Mouse (Mus musculus) intestine, postnatal 0 days (tissue): ENCODE results near the gene Actl6b. TPM values are rescaled to one million over a fixed set of nuclear protein-coding genes. Genes with fewer than 3 reads are reported as not detected.
A peak's percentile ranks its signal among the peaks of the same experiment; 100 is the strongest.

Experiments used
- ATAC-seq: fragments of 200-750 bp; cut with Nextera tagmentation; 2 replicates; pipeline ENCODE4 v1.8.0; 2017; ENCODE audit warnings: mild to moderate bottlenecking, moderate TSS enrichment, moderate library complexity
- H3K27ac ChIP-seq: fragments of 300-500 bp; sonication (generic); 2 replicates; pipeline ENCODE4 v1.5.1; 2014; ENCODE audit warnings: mild to moderate bottlenecking, low read depth, low read length, moderate library complexity
- H3K27me3 ChIP-seq: fragments of 300-500 bp; sonication (generic); replicated peaks from 2 replicates; pipeline ENCODE4 v1.6.1; 2014; ENCODE audit warnings: low read length, mixed read lengths; ENCODE audit not compliant: control insufficient read depth, insufficient read depth
- H3K36me3 ChIP-seq: fragments of 300-500 bp; sonication (generic); 2 replicates; pipeline ENCODE4 v1.6.1; 2014; ENCODE audit warnings: mild to moderate bottlenecking, moderate library complexity; ENCODE audit not compliant: control insufficient read depth, insufficient read depth
- H3K4me1 ChIP-seq: fragments of 300-500 bp; sonication (generic); replicated peaks from 2 replicates; pipeline ENCODE4 v1.6.1; 2014; ENCODE audit warnings: antibody characterized with exemption, low read length, mixed read lengths; ENCODE audit not compliant: control insufficient read depth, insufficient read depth
- H3K4me2 ChIP-seq: fragments of 300-500 bp; sonication (generic); replicated peaks from 2 replicates; pipeline ENCODE4 v1.6.1; 2014; ENCODE audit warnings: low read depth, mild to moderate bottlenecking, moderate library complexity
- H3K4me3 ChIP-seq: fragments of 300-500 bp; sonication (generic); 2 replicates; pipeline ENCODE4 v1.5.1; 2014; ENCODE audit warnings: low read depth, low read length
- H3K9ac ChIP-seq: fragments of 300-500 bp; sonication (generic); 2 replicates; pipeline ENCODE4 v1.6.1; 2014; ENCODE audit warnings: mild to moderate bottlenecking, low read depth, low read length
- H3K9me3 ChIP-seq: fragments of 300-500 bp; sonication (generic); 2 replicates; pipeline ENCODE4 v1.6.1; 2016; ENCODE audit warnings: mixed run types; ENCODE audit not compliant: control insufficient read depth
- CTCF ChIP-seq: sonication (generic); IDR thresholded peaks from 2 replicates; pipeline ENCODE4 v1.5.1; 2016; ENCODE audit warnings: low read depth, mild to moderate bottlenecking, control low read depth, antibody characterized with exemption, moderate library complexity
- WGBS: fragments of 180-500 bp; shearing (Covaris S2); extraction: QIAGEN DNeasy Blood & Tissue Kit; methylation state at CpG from one replicate; pipeline ENCODE4 v1.1.7; 2014; 5-methylcytosine and 5-hydroxymethylcytosine counted together
- polyA plus RNA-seq: library from polyadenylated mRNA; unstranded; fragments of >200 nt; fragmentation: Nextera tagmentation; extraction: Ambion mirVana; gene quantifications from 2 replicates; pipeline ENCODE4 v1.2.1, GENCODE M21; 2015

Actl6b gene
- 2.1 and 2.9 TPM in 2 replicates for polyA plus RNA-seq

- Histone ChIP-seq H3K4me2 (peak within 1 kb of the TSS; percentile 42), H3K4me1 (no peaks in the 10 kb centered on the region), H3K27ac (no peak within 1 kb of the TSS), H3K9me3 (no peaks in the 10 kb centered on the region), H3K27me3 (peaks cover 15% of the 10 kb centered on the region; the same call in 1 of the 2 replicates), H3K9ac (no peak within 1 kb of the TSS), H3K36me3 (no peaks in the 10 kb centered on the region), H3K4me3 (no peak within 1 kb of the TSS)
- under 1% methylated on average over 37 of the region's 37 CpGs for WGBS
- no peak for TF ChIP-seq CTCF
- ATAC-seq, result peak; percentile 67
Measured at GRCm38 (mm10) chr5:137553411-137553837, at the start of gene Actl6b. Gene Actl6b (plus strand): TSS chr5:137553517.

- H3K9ac ChIP-seq, result no peak overlapping the region
- peak; percentile 53 for TF ChIP-seq CTCF
- ATAC-seq, result no peak
- no peaks in the 10 kb centered on the region for H3K4me1 ChIP-seq
- no peaks in the 10 kb centered on the region for H3K27me3 ChIP-seq
- no peak overlapping the region for H3K27ac ChIP-seq
- 76% methylated on average over 6 of the region's 6 CpGs for WGBS
- no peak overlapping the region for H3K4me3 ChIP-seq
- no peaks in the 10 kb centered on the region for H3K9me3 ChIP-seq
- H3K36me3 ChIP-seq, result no peaks in the 10 kb centered on the region
- no peak overlapping the region for H3K4me2 ChIP-seq
Measured at GRCm38 (mm10) chr5:137504041-137504440, 49.3 kb upstream of the Actl6b start.

DNA sequence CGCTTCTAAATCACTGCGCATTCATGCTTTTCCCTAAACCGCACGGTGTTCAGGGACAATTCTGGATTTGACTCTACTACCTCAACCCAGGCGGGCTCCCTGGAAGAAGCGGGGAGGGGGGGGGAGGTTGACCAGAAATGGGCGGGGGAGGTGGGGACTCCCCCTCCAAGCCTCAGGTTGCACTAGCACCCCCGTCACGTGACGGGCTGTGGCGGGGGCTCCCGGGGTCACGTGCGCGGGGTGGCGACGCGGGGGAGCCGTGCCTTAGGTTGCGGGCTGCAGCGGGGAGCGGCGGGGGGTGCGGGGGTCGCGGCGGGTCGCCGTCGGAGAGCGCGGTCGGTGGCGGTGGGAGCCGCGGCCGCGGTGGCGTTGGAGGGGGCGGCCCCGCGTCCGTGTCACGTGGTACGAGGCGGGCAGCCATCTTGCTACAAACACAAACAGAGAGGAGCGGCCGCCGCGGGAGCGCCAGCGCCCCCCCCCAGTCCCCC is 43.3 kb upstream of the Actl6b start:
- no peak for TF ChIP-seq CTCF
- Histone ChIP-seq H3K9me3 (no peaks in the 10 kb centered on the region), H3K27me3 (no peaks in the 10 kb centered on the region), H3K9ac (peak overlapping the region; percentile 99), H3K4me2 (peak overlapping the region; percentile 95), H3K36me3 (no peaks in the 10 kb centered on the region), H3K4me1 (peaks cover 6% of the 10 kb centered on the region; the same call in 1 of the 2 replicates), H3K27ac (peak overlapping the region; percentile 87), H3K4me3 (peak overlapping the region; percentile 95)
- peak; percentile 74 for ATAC-seq
- WGBS, result under 1% methylated on average over 36 of the region's 52 CpGs

DNA sequence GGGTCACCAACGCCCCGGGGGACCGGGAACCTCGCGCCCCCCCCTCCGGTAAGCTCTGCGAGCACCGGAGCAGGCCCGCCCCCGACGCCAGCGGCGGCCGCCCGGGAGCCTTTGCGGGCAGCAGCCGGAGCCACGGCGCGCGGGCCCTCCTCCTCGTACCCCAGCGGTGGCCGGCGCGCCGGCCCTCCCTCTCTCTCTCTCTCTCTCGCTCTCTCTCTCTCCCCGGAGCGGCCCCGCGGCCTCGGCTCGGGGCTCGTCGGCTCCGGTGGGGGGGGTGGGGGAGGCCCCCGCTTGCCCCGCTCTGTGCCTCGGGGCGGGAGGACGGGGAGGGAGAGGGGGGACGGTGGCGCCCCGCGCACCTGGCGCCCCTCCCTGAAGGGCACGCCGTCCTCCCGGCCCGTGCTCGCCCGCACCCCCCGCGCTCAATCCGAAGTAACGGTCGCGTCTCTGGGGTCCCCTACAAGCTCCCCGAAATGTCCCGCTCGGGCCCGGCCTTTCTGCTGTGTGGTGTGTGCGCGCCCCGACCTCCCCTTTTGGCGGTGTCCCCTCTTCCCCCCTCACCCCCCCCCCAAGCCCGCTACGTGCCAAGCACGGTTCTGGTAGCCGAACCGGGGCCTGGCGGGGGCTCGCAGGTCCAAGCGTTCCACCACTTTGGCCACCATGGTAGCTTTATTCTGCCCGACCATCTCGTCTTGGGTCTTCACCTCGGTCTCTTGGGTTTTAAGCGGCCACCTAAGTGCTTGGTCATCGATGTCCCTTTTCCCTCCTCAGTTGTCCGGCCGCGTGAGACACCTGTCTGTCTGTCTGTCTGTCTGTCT is 42.5 kb upstream of the Actl6b start:
- WGBS, result 1% methylated on average over 39 of the region's 83 CpGs
- no peak for TF ChIP-seq CTCF
- Histone ChIP-seq H3K27ac (peak overlapping the region; percentile 87), H3K27me3 (no peaks in the 10 kb centered on the region), H3K4me2 (peak overlapping the region; percentile 95), H3K9ac (peak overlapping the region; percentile 99), H3K9me3 (no peaks in the 10 kb centered on the region), H3K4me3 (peak overlapping the region; percentile 95), H3K4me1 (peaks cover 6% of the 10 kb centered on the region; the same call in 1 of the 2 replicates), H3K36me3 (no peaks in the 10 kb centered on the region)
- ATAC-seq, result peak; percentile 56

DNA sequence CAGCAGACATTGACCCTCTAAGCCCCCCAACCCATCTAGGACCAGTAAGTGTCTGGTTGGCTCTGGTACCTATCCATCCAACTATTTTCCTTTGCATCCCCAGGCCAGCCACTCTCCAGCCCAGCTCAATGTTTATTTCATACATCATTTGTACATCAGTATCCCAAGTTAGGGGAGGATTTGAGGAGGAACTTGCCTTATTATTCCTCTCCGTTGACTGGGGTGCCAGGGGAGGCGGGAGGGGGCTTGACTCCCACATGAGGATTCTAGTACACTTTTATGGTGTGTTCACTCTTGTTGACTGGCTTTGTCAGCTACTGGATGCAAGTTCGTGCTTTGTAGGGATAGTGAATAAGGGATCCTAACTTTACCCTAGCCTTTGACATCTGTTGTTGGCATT is 41.6 kb upstream of the Actl6b start:
- H3K4me1 ChIP-seq, result peaks cover 6% of the 10 kb centered on the region; the same call in 1 of the 2 replicates

GRCm38 (mm10) chr5:137512847-137513794 is 40.2 kb upstream of the Actl6b start:
- Histone ChIP-seq H3K9me3 (no peaks in the 10 kb centered on the region), H3K4me3 (no peak overlapping the region), H3K27me3 (no peaks in the 10 kb centered on the region), H3K27ac (no peak overlapping the region), H3K9ac (no peak overlapping the region), H3K4me1 (peaks cover 6% of the 10 kb centered on the region; the same call in 1 of the 2 replicates), H3K4me2 (no peak overlapping the region), H3K36me3 (no peaks in the 10 kb centered on the region; the same call in 1 of the 2 replicates)
- TF ChIP-seq CTCF, result peak; percentile 76
- WGBS, result 79% methylated on average over 11 of the region's 11 CpGs
- ATAC-seq, result no peak

More for the DNA sequence above, 41.6 kb upstream of the Actl6b start:
- no peaks in the 10 kb centered on the region for H3K9me3 ChIP-seq
- peak overlapping the region; percentile 95 for H3K4me3 ChIP-seq
- no peak overlapping the region for H3K9ac ChIP-seq
- no peak for ATAC-seq
- H3K27ac ChIP-seq, result no peak overlapping the region
- no peak for TF ChIP-seq CTCF
- no peaks in the 10 kb centered on the region for H3K27me3 ChIP-seq
- WGBS, result 48% methylated on average over 3 of the region's 3 CpGs
- H3K36me3 ChIP-seq, result no peaks in the 10 kb centered on the region
- peak overlapping the region; percentile 95 for H3K4me2 ChIP-seq
